Mouse (Mus musculus) C2C12 (cell line): ENCODE measurements around the gene Cradd. TPM values are rescaled to one million over a fixed set of nuclear protein-coding genes. Genes with fewer than 3 reads are reported as not detected.

Experiments
- H3K27me3 ChIP-seq: one replicate; pipeline ENCODE4 v1.6.1; 2011; ENCODE audit not compliant: control insufficient read depth, insufficient read depth, insufficient read length
- H3K36me3 ChIP-seq: one replicate; pipeline ENCODE4 v1.6.1; 2011; ENCODE audit not compliant: control insufficient read depth, insufficient read depth
- H3K4me3 ChIP-seq: one replicate; pipeline ENCODE4 v1.5.1; 2011; ENCODE audit warnings: mild to moderate bottlenecking, control low read depth; ENCODE audit not compliant: poor library complexity, insufficient read depth, severe bottlenecking
- H3K79me2 ChIP-seq: one replicate; pipeline ENCODE4 v1.6.1; 2011; ENCODE audit not compliant: control insufficient read depth, insufficient read depth
- H3K79me3 ChIP-seq: one replicate; pipeline ENCODE4 v1.6.1; 2011; ENCODE audit warnings: low read depth, control low read depth
- H3ac ChIP-seq: one replicate; pipeline ENCODE3; 2011; ENCODE audit warnings: low read depth; ENCODE audit not compliant: control insufficient read depth, insufficient read length
- CEBPB ChIP-seq: IDR thresholded peaks from one replicate; pipeline ENCODE4 v1.6.1; 2011; ENCODE audit warnings: low read depth, mild to moderate bottlenecking, control low read depth, moderate library complexity
- CTCF ChIP-seq: IDR thresholded peaks from one replicate; pipeline ENCODE4 v1.5.1; 2011; ENCODE audit not compliant: control insufficient read depth, insufficient read depth, insufficient read length
- FOSL1 ChIP-seq: IDR thresholded peaks from one replicate; pipeline ENCODE4 v1.8.0; 2011; ENCODE audit warnings: mild to moderate bottlenecking, low read length; ENCODE audit not compliant: poor library complexity, insufficient read depth, severe bottlenecking
- MAX ChIP-seq: IDR thresholded peaks from one replicate; pipeline ENCODE4 v1.6.1; 2011; ENCODE audit warnings: mild to moderate bottlenecking, control low read depth
- MYOD1 ChIP-seq: IDR thresholded peaks from one replicate; pipeline ENCODE4 v1.6.1; 2011; ENCODE audit warnings: low read depth; ENCODE audit not compliant: control insufficient read depth, insufficient read length
- MYOG ChIP-seq: IDR thresholded peaks from one replicate; pipeline ENCODE4 v1.6.1; 2011; ENCODE audit not compliant: control insufficient read depth, insufficient read length; ENCODE audit errors: extremely low read depth
- USF1 ChIP-seq: IDR thresholded peaks from one replicate; pipeline ENCODE4 v1.6.1; 2011; ENCODE audit warnings: low read depth, mild to moderate bottlenecking, control low read depth, moderate library complexity
- polyA plus RNA-seq: library from polyadenylated mRNA; unstranded; fragments of >200 nt; fragmentation: generic; extraction: Trizol; gene quantifications from one replicate; pipeline ENCODE4 v1.2.1, GENCODE M21; 2012; ENCODE audit warnings: missing spikeins

Cradd gene
- polyA plus RNA-seq, 1 experiment = 4.5 TPM

- Histone ChIP-seq H3K4me3 (no peak overlapping the region), H3ac (no peak overlapping the region), H3K27me3 (no peaks in the 10 kb centered on the region), H3K36me3 (no peaks in the 10 kb centered on the region), H3K79me3 (no peaks in the 10 kb centered on the region), H3K79me2 (no peaks in the 10 kb centered on the region)
- TF ChIP-seq CEBPB (no peak), MYOD1 (no peak), FOSL1 (no peak), CTCF (no peak), MAX (no peak), USF1 (no peak), MYOG (no peak)
These were observed 105.8 kb downstream of the Cradd start for GRCm38 (mm10) chr10:95217956-95218682.

- Histone ChIP-seq H3ac (no peak overlapping the region), H3K27me3 (no peaks in the 10 kb centered on the region), H3K4me3 (no peak overlapping the region), H3K79me2 (no peaks in the 10 kb centered on the region), H3K79me3 (no peaks in the 10 kb centered on the region), H3K36me3 (no peaks in the 10 kb centered on the region)
- no peak for TF ChIP-seq FOSL1
- TF ChIP-seq MYOG = no peak
- no peak for TF ChIP-seq CEBPB
- no peak for TF ChIP-seq USF1
- TF ChIP-seq CTCF = no peak
- TF ChIP-seq MYOD1 = no peak
- no peak for TF ChIP-seq MAX
These were observed 108.6 kb downstream of the Cradd start for GRCm38 (mm10) chr10:95215324-95215723.

DNA sequence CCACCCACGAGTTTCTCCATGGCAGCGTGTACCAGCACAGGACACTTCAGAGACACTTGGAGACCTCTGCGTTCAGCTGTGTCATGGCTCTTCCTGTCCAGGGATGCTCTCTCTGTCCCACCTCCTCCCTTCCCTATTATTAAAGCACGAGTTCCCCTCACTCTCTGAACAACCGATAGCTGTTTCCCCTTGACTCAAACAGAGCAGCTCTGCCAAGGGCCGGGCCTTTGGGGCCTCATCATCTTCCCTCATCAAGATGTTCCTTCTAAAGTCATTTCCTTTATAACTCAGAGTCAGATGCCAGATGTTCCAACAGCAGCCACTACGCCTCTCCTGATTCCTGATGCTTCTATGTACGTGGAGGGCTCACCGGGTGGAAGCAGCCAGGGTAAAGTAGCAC is 110.1 kb downstream of the Cradd start:
- Histone ChIP-seq H3K79me3 (no peaks in the 10 kb centered on the region), H3K4me3 (no peak overlapping the region), H3ac (no peak overlapping the region), H3K36me3 (no peaks in the 10 kb centered on the region), H3K79me2 (no peaks in the 10 kb centered on the region), H3K27me3 (no peaks in the 10 kb centered on the region)
- TF ChIP-seq CEBPB (no peak), MYOD1 (no peak), CTCF (no peak), MAX (no peak), MYOG (no peak), FOSL1 (no peak), USF1 (no peak)

- H3K79me3 ChIP-seq = no peaks in the 10 kb centered on the region
- TF ChIP-seq FOSL1 (no peak), CEBPB (no peak), MAX (no peak)
- no peak overlapping the region for H3K4me3 ChIP-seq
- H3K79me2 ChIP-seq = no peaks in the 10 kb centered on the region
- no peaks in the 10 kb centered on the region for H3K36me3 ChIP-seq
- no peaks in the 10 kb centered on the region for H3K27me3 ChIP-seq
- H3ac ChIP-seq = no peak overlapping the region
These were observed 110.6 kb downstream of the Cradd start for GRCm38 (mm10) chr10:95213311-95213710.

DNA sequence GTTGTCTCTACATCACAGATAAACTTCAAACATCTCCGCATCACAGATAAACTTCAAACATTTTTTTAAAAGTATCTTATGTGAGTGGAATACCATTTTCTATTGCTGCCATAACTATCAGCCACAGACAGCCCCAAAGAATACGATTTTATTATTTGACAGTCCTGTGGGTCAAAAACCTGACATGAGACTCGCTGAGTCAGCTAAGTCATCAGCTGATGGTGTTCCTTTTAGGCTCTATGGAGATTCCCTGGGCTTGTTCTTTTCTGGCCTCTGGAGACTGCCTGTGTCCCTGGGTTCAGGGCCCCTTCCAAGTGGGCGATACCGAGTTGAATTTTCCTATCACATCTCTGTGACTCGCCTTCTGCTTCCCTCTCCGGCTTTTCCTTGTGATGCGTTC is 112.3 kb downstream of the Cradd start:
- Histone ChIP-seq H3K79me3 (no peaks in the 10 kb centered on the region), H3K36me3 (no peaks in the 10 kb centered on the region), H3K4me3 (no peak overlapping the region), H3ac (no peak overlapping the region), H3K27me3 (no peaks in the 10 kb centered on the region), H3K79me2 (no peaks in the 10 kb centered on the region)
- TF ChIP-seq MAX = no peak

DNA sequence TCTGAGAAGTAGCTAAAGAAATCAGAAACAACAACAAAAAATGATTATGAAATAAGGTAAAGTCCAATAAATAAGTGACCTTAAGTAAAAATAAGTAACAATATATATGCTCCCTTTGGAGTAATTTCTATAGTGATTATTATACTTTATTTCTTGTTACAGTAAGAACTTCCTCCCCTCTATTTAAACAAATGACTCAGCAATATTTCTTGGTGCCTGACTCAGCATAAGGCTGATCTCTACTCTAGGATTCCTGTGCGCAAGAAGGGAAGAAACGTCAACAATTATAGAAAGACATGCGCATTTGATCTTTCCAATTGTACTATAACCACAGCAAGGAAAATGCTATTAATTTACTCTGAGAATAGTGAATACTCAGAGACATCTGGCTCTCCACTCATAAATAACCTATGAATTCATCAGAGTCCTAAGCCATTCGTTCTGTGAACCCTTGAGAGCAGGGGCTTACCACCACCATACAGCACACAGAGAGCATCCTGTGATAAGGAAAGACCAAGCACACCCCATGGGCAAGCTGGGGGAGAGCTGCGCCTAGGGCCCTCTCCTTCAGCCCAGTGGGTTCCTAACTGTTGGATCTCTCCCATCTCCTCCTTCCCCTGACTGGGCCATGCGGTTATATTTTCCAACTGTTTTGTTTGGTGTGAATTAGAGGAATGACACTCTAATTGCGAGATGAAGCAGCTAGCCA is 113.1 kb downstream of the Cradd start:
- H3ac ChIP-seq = no peak overlapping the region
- no peak overlapping the region for H3K4me3 ChIP-seq
- H3K36me3 ChIP-seq = no peaks in the 10 kb centered on the region
- no peaks in the 10 kb centered on the region for H3K79me3 ChIP-seq
- no peak for TF ChIP-seq MYOD1
- no peak for TF ChIP-seq FOSL1
- no peak for TF ChIP-seq MAX
- no peak for TF ChIP-seq USF1
- TF ChIP-seq CTCF = no peak
- no peak for TF ChIP-seq MYOG
- TF ChIP-seq CEBPB = no peak
- H3K27me3 ChIP-seq = no peaks in the 10 kb centered on the region
- H3K79me2 ChIP-seq = no peaks in the 10 kb centered on the region
